Mouse (Mus musculus) neural tube, embryonic 14.5 days (tissue): ENCODE data around the gene Ap2m1. TPM values are rescaled to one million over a fixed set of nuclear protein-coding genes. Genes with fewer than 3 reads are reported as not detected.
"Not testable (repeated sequence)": the region's sequence is repeated elsewhere in the genome, so short reads cannot be mapped to it uniquely, and the experiment has no call there.

Experiments used
- ATAC-seq: fragments of 200-750 bp; cut with Nextera tagmentation; 2 replicates; pipeline ENCODE4 v1.8.0; 2017; ENCODE audit warnings: low read depth, mild to moderate bottlenecking, moderate TSS enrichment, moderate library complexity
- H3K27ac ChIP-seq: fragments of 300-500 bp; sonication (generic); 2 replicates; pipeline ENCODE4 v1.5.1; 2014; ENCODE audit warnings: low read depth, mild to moderate bottlenecking, control low read depth, low read length, moderate library complexity, mixed read lengths
- H3K27me3 ChIP-seq: fragments of 300-500 bp; sonication (generic); 2 replicates; pipeline ENCODE4 v1.6.1; 2014; ENCODE audit warnings: low read length; ENCODE audit not compliant: control insufficient read depth, insufficient read depth
- H3K36me3 ChIP-seq: fragments of 300-500 bp; sonication (generic); 2 replicates; pipeline ENCODE4 v1.6.1; 2014; ENCODE audit warnings: low read length, mixed read lengths; ENCODE audit not compliant: control insufficient read depth, insufficient read depth
- H3K4me1 ChIP-seq: fragments of 300-500 bp; sonication (generic); 2 replicates; pipeline ENCODE4 v1.6.1; 2014; ENCODE audit warnings: low read length; ENCODE audit not compliant: control insufficient read depth, insufficient read depth
- H3K4me2 ChIP-seq: fragments of 300-500 bp; sonication (generic); 2 replicates; pipeline ENCODE4 v1.6.1; 2014; ENCODE audit warnings: mild to moderate bottlenecking, low read depth, low read length, control low read depth
- H3K4me3 ChIP-seq: fragments of 300-500 bp; sonication (generic); 2 replicates; pipeline ENCODE4 v1.5.1; 2014; ENCODE audit warnings: low read depth, low read length, control low read depth, mixed read lengths
- H3K9ac ChIP-seq: fragments of 300-500 bp; sonication (generic); replicated peaks from 2 replicates; pipeline ENCODE4 v1.6.1; 2014; ENCODE audit warnings: low read depth, mild to moderate bottlenecking, control low read depth, low read length, mixed read lengths
- H3K9me3 ChIP-seq: fragments of 300-500 bp; sonication (generic); 2 replicates; pipeline ENCODE4 v1.6.1; 2016; ENCODE audit warnings: low read length; ENCODE audit not compliant: control insufficient read depth
- WGBS: fragments of 180-500 bp; shearing (Covaris S2); extraction: QIAGEN DNeasy Blood & Tissue Kit; methylation state at CpG from one replicate; pipeline ENCODE4 v1.1.7; 2014; 5-methylcytosine and 5-hydroxymethylcytosine counted together
- polyA plus RNA-seq: library from polyadenylated mRNA; unstranded; fragments of >200 nt; fragmentation: Nextera tagmentation; extraction: Ambion mirVana; gene quantifications from 2 replicates; pipeline ENCODE4 v1.2.1, GENCODE M21; 2014

Ap2m1 gene
- polyA plus RNA-seq, result 1,186 and 1,271 TPM in 2 replicates

GRCm38 (mm10) chr16:20535296-20536080, at the start of gene Ap2m1:
Gene Ap2m1, plus strand, starts transcription at chr16:20535478.
- WGBS, result under 1% methylated on average over 50 of the region's 52 CpGs

GRCm38 (mm10) chr16:20486048-20486447, 49.2 kb upstream of the Ap2m1 start:
- H3K4me3 ChIP-seq, result no peak overlapping the region
- no peaks in the 10 kb centered on the region for H3K36me3 ChIP-seq
- no peak overlapping the region for H3K27ac ChIP-seq
- H3K9me3 ChIP-seq, result no peaks in the 10 kb centered on the region
- H3K4me1 ChIP-seq, result no peaks in the 10 kb centered on the region
- H3K4me2 ChIP-seq, result no peak overlapping the region
- ATAC-seq, result no peak
- WGBS, result 50% methylated on average over 3 of the region's 3 CpGs
- no peak overlapping the region for H3K9ac ChIP-seq
- no peaks in the 10 kb centered on the region for H3K27me3 ChIP-seq

More at GRCm38 (mm10) chr16:20535296-20536080, at the start of gene Ap2m1:
- H3K4me2 ChIP-seq, result peak within 1 kb of the TSS; percentile 69
- H3K9ac ChIP-seq, result peak within 1 kb of the TSS; percentile 94
- peaks cover 50% of the 10 kb centered on the region for H3K36me3 ChIP-seq
- H3K9me3 ChIP-seq, result no peaks in the 10 kb centered on the region
- no peaks in the 10 kb centered on the region for H3K27me3 ChIP-seq
- H3K4me1 ChIP-seq, result peaks cover 26% of the 10 kb centered on the region
- peak within 1 kb of the TSS; percentile 85 for H3K27ac ChIP-seq
- ATAC-seq, result peak; percentile 98
- H3K4me3 ChIP-seq, result peak within 1 kb of the TSS; percentile 75

GRCm38 (mm10) chr16:20488151-20488550, 47.1 kb upstream of the Ap2m1 start:
- Histone ChIP-seq H3K36me3 (no peaks in the 10 kb centered on the region), H3K27ac (no peak overlapping the region), H3K9ac (no peak overlapping the region), H3K4me3 (no peak overlapping the region), H3K27me3 (no peaks in the 10 kb centered on the region), H3K4me1 (no peaks in the 10 kb centered on the region), H3K4me2 (no peak overlapping the region), H3K9me3 (no peaks in the 10 kb centered on the region)
- no peak for ATAC-seq
- WGBS, result 92% methylated on average over 1 of the region's 1 CpGs

GRCm38 (mm10) chr16:20488751-20489150, 46.5 kb upstream of the Ap2m1 start:
- H3K36me3 ChIP-seq, H3K4me3 ChIP-seq, H3K4me1 ChIP-seq, H3K9me3 ChIP-seq, H3K4me2 ChIP-seq, H3K9ac ChIP-seq, H3K27me3 ChIP-seq, ATAC-seq, H3K27ac ChIP-seq: not testable (repeated sequence)
- 87% methylated on average over 9 of the region's 9 CpGs for WGBS

GRCm38 (mm10) chr16:20489233-20489632, 46.0 kb upstream of the Ap2m1 start:
- no peak overlapping the region for H3K4me3 ChIP-seq
- H3K36me3 ChIP-seq, result no peaks in the 10 kb centered on the region
- no peak overlapping the region for H3K27ac ChIP-seq
- no peaks in the 10 kb centered on the region for H3K9me3 ChIP-seq
- ATAC-seq, result no peak
- H3K27me3 ChIP-seq, result no peaks in the 10 kb centered on the region
- no peaks in the 10 kb centered on the region for H3K4me1 ChIP-seq
- H3K4me2 ChIP-seq, result no peak overlapping the region
- no peak overlapping the region for H3K9ac ChIP-seq
- 80% methylated on average over 2 of the region's 2 CpGs for WGBS

- Histone ChIP-seq H3K4me3 (no peak overlapping the region), H3K27me3 (no peaks in the 10 kb centered on the region), H3K27ac (no peak overlapping the region), H3K36me3 (no peaks in the 10 kb centered on the region), H3K9me3 (no peaks in the 10 kb centered on the region), H3K9ac (no peak overlapping the region), H3K4me1 (no peaks in the 10 kb centered on the region), H3K4me2 (no peak overlapping the region)
- no peak for ATAC-seq
- WGBS, result 59% methylated on average over 2 of the region's 2 CpGs
Measured at GRCm38 (mm10) chr16:20490581-20490980, 44.7 kb upstream of the Ap2m1 start.

- Histone ChIP-seq H3K9ac (no peak overlapping the region), H3K4me1 (no peaks in the 10 kb centered on the region), H3K9me3 (no peaks in the 10 kb centered on the region), H3K4me3 (no peak overlapping the region), H3K27ac (no peak overlapping the region), H3K4me2 (no peak overlapping the region), H3K36me3 (no peaks in the 10 kb centered on the region), H3K27me3 (no peaks in the 10 kb centered on the region)
- ATAC-seq, result no peak
- WGBS, result 73% methylated on average over 2 of the region's 2 CpGs
Measured at GRCm38 (mm10) chr16:20491301-20491700, 44.0 kb upstream of the Ap2m1 start.

- ATAC-seq, result no peak
- 89% methylated on average over 2 of the region's 2 CpGs for WGBS
- Histone ChIP-seq H3K27me3 (no peaks in the 10 kb centered on the region), H3K9me3 (no peaks in the 10 kb centered on the region), H3K4me1 (0 out of 2 replicates have a peak, but pooled peaks cover 5% of the 10 kb centered on the region), H3K4me3 (no peak overlapping the region), H3K9ac (no peak overlapping the region), H3K27ac (no peak overlapping the region), H3K4me2 (no peak overlapping the region), H3K36me3 (no peaks in the 10 kb centered on the region)
Measured at GRCm38 (mm10) chr16:20493452-20493851, 41.8 kb upstream of the Ap2m1 start.
